Mouse (Mus musculus): ENCODE results near the gene Gjb1. TPM values are rescaled to one million over a fixed set of nuclear protein-coding genes. Genes with fewer than 3 reads are reported as not detected.
"Not testable (repeated sequence)": the region's sequence is repeated elsewhere in the genome, so short reads cannot be mapped to it uniquely, and the experiment has no call there.

Gjb1 gene
- not detected for polyA plus RNA-seq (2017; shearing (Covaris generic))

DNA sequence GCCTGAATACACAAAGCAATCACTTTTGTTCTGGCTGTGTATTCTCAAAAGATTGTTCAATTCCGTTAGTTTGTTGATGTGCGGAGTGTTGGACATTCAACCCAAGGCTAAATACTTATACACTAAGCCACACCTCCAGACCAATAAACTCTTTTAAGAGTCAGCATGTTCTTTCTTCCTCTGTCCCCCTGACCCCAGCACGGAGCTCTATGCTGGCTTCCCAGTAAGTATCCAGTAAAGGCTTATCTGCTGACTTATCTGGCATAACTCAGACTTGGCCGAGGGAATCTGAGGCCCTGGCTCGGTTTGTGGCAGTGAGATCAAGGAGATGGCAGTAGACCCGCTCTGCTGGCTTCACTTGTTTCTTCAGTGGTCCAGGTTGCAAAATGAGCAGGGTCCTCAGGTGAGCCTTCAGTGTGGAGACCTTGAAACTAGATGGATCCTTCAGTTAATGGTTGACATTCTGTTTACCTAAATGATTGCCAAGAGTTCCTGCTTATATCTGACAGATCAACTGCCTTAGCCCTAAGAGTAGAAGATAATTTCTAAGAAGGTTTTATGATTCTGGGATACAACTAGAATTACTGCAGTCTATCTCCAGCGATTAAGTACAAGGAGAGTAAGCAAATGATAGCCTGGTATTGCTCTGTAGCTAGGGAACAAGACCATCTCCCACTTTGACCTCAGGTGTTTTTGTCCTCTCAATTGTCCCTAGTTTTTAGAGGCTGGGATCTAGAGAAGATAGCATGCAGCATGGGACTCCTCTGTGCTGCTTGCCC is at the start of gene Gjb1:
Gjb1 (plus strand) TSS at position 189 of the 779 bp plus-strand sequence.
- ATAC-seq = no peak

DNA sequence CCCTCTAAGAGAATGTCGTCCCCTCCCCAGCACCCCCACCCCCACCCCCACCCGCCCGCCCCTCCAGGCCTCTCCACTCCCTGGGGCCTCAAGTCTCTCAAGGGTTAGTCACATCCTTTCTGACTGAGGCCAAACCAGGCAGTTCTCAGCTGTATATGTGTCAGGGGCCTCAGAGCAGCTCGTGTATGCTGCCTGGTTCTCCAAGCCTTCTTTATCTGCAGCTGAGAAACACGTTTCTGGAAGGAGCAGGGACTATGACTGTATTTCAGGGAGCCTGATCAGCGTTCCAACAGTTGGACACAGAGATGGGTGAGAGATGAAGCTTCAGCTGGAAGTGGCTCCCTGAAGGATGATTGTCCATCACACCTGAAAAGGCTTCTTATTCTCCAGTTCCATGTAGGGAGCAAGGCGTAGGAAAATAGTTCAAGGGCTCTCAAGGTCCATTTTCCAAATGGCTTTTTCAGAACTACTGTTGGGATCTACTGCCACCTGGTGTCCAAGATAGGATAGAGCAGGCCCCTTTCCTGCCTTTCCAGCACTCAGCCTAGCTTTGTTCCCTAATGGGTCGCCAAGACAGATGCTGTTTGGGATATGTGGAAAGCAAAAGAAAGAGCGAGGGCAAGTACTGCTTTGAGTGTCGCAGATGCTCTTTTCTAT is 46.7 kb upstream of the Gjb1 start:
- no peak for ATAC-seq

DNA sequence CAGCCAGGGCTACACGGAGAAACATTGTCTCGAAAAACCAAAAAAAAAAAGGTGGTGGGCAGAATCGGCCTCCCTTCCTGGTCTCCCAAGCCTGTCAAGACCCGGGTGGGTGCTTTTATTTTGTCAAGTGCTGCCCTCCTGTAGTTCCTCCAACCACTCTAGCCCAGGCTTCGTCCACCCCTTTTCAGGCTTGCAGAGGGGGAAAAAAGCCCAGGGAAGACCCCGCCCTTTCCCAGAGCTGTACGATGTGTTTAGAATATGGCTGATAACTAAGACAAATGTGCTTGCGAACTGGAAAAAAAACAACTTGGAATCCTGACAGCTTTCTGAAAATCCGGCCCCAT is 44.2 kb upstream of the Gjb1 start:
- ATAC-seq = no peak

DNA sequence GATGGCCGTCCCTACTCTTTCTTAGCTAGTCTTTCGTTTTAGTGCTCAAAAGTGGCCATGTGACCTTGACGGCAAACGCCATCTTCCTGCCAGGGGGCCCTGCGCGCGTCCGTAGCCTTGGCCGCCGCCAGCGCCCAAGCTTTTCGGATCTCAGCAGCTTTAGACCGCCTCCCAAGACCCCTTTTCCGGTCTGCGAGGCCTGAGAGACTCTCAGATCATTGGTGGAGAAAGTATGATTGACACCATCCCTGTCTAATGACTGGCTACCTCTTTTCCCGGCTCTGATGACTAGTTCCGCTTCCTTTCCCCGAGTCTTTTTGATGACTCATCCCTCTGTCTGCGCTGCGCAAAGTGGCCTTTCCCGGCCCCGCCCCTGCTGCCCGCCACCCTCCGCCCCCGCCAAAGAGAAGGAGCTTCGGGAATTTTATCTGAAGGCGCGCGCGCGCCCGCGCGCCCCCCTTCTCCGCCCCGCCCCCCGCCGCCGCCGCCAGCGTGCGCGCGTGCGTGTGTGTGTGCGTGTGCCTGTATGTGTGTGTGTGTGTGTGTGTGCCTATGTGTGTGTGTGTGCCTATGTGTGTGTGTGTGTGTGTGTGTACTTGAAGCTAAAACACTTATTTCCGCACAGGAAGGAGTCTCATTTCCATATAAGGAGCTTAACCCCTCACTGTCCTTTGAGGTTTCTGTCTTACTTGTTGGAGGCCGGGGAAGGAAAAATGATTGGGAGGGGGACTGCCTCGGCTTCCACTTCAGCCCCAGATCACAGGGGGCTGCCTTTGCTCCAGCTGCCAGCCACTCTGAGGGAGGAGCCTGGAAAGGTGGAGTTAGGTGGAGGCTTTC is 43.6 kb upstream of the Gjb1 start:
- peak; percentile 91 for ATAC-seq

DNA sequence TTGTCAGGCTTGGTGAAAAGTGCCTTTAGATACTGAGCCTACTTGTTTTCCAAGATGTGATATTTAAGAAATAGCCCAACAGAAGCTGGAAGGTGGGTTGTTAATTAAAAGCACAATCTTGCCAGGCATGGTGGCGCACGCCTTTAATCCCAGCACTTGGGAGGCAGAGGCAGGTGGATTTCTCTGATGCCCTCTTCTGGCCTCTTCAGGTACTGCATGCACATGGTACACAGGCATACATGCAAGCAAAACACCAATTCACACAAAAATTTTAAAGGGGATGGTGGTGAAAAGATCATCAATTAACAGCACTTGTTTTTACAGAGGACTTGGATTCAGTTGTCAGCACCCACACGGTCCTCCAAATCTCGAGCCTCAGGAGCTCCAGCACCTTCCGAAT is 41.6 kb upstream of the Gjb1 start:
- no peak for ATAC-seq

DNA sequence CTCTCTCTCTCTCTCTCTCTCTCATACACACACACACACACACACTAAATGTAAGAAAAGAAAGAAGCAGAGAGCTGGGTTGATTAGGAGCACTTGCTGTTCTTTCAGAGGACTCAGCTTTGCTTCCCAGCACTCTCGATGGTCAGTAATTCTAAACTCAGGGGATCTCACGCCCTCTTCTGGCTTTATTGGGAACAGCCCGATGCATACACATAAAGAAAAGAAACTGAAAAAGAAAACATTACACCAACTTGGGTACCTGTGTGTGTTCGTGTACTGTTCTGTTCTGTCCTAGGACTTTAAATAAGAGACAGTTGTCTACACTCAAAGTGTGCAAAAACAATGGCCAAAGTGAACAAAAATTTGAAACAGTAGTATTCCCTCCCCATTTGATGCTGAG is 37.5 kb upstream of the Gjb1 start:
- no peak for ATAC-seq

DNA sequence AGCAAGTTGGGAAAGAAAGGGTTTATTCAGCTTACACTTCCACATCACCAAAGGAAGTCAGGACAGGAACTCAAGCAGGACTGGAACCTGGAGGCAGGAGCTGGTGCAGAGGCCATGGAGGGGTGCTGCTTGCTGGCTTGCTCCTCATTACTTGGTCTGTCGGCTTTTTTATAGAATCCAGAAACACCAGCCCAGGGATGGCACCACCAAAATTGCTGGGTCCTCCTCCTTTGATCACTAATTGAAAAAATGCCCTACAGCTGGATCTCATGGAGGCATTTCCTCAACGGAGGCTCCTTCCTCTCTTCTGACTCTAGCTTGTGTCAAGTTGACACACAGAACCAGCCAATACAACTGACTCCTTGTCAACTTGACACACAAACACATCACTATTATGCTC is 33.3 kb upstream of the Gjb1 start:
- ATAC-seq = not testable (repeated sequence)

DNA sequence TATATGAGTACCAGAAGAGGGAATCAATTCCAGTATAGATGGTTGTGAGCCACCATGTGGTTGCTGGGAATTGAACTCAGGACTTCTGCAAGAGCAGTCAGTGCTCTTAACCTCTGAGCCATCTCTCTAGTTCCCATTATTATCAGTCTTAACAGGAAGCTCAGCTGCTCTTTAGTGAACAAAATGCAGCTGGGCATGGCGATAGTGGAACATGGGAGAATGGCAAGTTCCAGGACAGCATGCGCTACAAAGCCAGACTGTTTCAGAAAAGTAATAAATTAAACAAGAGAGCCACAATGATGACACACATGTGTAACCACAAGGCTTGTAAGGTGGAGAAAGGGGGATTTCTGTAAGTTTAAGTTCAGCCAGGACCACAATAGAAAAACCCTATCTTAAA is 30.7 kb upstream of the Gjb1 start:
- ATAC-seq = no peak

DNA sequence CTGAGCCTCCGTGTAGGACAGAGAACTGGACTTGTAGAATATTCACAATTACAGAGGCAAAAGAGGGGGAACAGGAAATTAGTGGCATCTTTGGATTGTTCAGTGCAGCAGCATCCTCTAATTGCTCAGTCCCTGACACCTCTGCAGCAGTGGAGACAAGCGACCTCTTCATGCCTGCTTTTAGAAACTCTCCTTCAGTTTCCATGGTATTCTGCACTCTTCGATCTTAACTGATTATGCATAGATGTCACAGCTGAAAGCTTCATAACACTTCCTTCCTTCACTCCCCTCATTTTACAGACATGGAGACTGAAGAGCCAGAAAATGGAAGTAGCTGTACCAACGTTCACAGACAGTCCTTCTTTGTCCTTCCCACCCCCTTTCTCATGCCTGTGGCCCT is 29.7 kb upstream of the Gjb1 start:
- no peak for ATAC-seq

DNA sequence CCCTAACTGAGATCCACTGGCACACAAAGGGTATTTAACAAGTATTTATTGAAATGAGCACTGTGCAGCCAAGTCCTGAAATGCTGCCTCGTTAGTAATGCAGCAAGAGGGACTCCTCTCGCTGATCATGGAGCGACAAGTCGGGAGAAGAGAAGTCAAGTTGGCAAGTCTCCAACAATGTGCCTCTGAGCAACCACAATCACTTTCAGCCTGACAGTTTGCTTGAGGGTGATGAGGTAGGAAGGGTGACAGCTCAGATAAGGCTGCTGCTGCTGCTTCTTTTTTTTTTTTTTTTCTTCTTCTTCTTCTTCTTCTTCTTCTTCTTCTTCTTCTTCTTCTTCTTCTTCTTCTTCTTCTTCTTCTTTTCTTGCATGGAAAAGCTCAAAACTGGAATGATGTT is 25.0 kb upstream of the Gjb1 start:
- ATAC-seq = no peak

DNA sequence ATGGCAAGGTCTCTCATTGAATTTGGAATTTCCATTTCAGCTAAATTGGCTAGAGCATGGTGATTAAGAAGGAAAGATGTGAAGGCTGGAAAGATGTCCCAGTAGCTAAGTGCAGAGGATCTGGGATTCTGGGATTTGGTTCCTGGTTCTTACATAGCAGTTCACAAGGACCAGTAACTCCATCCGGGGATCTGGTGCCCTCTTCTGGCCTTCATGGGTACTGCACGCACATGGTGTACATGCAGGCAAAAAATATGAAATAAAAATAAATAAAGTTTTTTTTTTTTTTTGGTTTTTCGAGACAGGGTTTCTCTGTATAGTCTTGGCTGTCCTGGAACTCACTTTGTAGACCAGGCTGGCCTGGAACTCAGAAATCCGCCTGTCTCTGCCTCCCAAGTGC is 17.3 kb upstream of the Gjb1 start:
- not testable (repeated sequence) for ATAC-seq

DNA sequence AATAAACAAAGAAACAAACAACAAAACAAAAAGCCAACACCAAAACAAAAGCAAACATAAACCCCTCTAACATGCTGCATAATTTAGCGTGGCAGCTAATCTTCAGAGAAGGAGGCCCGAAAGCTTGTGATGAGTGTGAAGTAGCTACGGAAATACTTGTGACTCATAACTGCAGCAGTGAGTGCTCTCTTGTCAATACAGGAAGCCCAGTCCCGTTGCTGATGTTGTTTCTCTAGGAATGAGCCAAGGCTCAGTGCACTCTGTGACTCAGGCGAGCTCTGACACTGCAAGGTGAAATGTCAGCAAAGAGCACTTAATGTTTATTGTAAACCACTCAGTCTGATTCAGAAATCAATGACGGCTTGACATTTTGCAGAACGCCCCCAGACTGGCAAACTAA is 7.2 kb upstream of the Gjb1 start:
- peak; percentile 98 for ATAC-seq

DNA sequence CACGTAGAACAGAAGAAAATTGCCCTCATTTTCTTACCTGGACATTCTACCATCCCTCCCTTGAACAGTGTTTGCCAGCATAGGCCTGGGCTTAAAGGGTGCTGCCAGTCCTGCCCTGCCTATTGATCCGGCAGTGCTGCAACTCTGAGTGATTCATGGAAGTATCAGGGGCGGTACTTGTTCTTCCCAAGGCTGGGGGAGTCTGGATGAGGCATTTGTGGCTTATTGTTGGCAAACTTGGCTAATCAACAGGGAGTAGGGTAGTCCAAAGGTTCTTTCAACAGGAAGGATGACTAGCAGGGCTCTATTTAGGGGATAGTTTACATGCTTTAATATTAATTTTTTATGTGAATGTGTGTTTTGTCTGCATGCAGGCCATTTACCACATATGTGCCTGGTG is 5.6 kb upstream of the Gjb1 start:
- ATAC-seq = no peak

DNA sequence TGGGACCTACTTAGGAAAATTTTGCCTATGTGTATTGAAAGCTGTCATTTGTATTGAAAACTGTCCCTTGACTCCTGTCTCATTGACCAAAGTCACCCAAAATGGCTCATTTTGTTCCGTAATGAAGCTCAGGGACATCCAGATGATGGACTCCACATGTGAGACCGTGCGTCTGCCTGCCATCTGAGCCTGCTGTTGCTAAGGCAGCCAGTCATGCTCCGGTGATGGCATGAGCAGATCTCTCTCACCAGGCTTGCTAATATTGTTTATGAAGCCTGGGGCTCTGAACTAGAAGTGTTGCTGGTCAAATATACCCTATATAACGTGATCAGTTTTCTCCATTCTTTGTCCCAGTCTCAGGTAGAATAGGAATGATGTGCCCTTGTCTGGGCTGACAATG is 3.2 kb upstream of the Gjb1 start:
- no peak for ATAC-seq

DNA sequence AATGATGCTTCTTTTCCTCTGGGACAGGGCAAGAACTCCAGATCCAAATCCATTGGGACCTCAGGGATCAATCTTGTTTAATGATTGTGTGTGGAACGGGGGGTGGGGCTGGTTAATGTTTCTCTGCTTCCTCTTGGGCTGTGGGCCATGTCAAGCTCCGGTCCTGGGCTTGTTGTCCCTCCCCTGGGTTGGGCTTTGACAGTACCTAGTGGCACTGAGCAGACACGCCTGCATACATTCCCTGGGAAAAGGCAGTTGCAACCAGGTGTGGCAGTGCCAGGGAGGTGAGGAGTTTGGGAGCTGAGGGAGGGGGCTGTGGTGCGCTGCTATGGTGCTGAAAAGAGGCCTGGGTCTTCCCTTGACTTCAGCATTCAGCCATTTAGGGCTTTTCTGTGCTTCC is 898 bp downstream of the Gjb1 start:
- ATAC-seq = no peak

DNA sequence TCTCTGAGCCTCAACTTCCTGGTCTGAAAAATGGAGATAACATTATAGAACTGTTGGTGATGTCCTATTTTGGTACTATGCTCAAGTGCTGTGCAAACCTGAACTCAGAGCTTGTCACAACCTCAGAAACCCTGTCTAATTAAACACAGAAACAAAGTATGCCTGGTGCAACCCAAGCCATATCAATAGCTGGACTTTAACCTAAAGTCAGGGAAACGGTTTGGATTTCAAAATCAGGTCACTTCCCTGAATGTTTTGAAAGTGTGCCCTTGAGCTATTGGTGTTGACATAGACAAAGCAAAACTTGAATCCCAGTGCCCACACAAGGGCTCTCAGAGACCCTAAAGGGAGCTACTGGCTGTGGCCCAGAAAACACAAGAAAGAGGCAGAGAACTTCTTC is 3.6 kb downstream of the Gjb1 start:
- ATAC-seq = no peak

DNA sequence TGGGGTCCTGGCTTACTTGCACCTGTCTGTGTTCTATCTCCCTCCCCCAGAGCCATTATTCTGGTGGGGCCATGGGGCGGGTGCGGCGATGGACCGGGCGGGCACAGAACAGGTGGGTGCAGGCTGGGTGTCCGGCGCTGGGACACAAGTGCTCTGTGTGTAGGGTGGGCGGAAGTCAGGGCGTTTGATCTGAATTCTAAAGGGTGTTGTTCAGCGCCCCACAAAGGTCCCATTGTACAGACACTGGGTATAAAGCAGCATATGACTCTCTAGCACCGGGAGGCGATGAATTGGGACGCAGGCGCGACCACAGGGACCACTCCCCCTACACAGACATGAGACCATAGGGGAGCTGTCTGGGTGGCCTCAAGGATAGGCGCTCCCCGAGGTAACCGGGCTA is 7.3 kb downstream of the Gjb1 start:
- ATAC-seq = no peak

DNA sequence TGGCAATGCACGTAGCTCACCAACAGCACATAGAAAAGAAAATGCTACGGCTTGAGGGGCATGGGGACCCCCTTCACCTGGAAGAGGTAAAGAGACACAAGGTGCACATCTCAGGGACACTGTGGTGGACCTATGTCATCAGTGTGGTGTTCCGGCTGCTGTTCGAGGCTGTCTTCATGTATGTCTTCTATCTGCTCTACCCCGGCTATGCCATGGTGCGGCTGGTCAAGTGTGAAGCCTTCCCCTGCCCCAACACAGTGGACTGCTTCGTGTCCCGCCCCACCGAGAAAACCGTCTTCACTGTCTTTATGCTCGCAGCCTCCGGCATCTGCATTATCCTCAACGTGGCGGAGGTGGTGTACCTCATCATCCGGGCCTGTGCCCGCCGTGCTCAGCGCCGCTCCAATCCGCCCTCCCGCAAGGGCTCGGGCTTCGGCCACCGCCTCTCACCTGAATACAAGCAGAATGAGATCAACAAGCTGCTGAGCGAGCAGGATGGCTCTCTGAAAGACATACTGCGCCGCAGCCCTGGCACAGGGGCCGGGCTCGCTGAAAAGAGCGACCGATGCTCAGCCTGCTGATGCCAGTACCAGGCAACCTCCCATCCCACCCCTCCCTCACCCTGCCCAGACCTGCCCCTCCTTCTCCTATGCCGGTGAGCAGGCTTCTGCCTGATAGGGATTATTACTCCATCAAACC is 8.4 kb downstream of the Gjb1 start:
- ATAC-seq = no peak

DNA sequence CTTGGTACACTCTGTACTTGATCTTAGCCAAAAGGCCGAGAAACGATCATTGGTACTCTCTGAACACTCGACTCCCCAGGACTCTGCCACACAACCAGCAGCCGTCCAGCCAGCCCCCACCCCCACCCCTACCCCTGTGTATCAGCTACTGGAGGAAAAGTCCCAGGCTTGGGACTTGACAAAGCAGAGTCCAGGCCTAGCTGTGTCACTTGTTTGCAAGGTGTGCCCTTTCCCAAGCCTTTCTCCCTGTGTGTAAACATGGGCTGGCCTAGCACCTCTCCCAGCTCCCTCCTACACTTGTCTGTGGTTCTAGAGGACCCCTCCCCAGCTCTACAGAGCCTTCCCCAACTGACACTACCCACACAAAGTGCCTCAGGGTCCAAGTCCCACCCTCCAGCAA is 10.0 kb downstream of the Gjb1 start:
- ATAC-seq = no peak

DNA sequence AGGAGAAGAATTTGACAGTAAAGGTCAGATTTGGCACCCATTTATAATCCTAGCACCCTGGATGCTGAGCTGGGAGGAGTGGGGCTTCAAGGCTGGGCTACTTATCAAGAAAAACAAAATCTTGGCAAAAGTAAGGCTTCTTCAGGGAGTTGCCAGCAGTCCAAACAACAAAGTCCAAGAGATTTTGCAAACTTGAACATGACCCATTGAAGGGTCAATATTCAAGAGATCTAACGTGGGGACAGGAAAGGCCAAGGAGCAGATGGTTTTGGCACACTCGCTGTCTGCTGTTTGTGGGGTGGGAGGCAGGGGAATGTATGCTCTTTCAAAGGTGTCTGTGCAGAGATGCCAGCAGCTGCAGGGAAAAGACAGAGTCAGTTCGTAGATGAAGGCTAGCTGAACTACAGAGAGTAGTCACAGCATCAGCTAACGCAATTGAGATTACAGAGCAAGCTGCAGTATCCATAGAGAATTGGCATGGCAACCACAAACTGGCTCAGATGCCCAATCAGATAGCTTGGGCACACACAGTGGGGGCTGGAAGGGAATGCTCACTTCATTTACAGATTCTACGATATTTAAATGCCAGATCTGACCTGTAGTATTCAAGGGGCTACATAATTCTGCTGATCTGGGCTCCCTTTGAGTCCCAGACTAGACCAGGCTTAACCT is 12.8 kb downstream of the Gjb1 start:
- no peak for ATAC-seq

DNA sequence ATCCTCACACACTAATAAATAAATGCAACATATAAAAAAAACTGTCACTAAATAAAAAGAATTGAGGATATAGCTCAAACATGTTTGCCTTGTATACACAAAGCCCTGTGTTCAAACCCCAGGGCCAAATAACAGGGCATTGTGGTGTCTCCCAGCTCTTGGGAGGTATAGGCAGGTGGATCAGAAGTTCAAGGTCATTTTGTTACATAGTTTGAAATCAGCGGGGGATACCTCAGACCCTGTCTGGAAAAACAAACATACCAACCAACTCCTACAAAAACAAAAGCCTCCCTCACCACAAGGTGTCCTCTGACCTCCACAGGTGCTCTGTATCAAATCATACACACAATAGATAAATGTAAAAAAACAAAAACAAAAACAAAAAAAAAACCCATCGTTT is 18.2 kb downstream of the Gjb1 start:
- ATAC-seq = no peak

DNA sequence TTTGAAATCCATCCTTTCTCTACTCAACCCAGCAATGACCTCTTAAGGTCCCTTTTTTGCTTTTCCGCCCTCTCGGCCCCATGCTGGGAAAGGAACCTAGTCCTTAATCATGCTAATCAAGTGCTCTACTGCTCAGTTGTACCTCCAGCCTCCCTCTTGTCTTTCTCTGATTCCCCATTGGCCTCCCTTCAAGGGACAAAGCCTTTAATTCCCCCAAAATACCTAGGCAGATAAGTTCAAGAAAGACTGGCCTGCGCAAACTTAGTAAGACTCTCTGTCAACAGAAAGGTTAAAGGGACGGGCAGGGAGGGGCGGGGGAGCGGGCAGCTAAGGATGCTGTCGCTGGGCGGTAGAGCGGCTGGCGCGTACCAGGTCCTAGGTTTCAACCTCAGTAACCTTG is 20.3 kb downstream of the Gjb1 start:
- no peak for ATAC-seq
